Mouse (Mus musculus) megakaryocyte-erythroid progenitor cell, adult 5-6 weeks (primary cell): ENCODE measurements around the gene H3f3b. TPM values are rescaled to one million over a fixed set of nuclear protein-coding genes. Genes with fewer than 3 reads are reported as not detected.

Source experiments
- ATAC-seq: replicated peaks from 2 replicates; pipeline ENCODE4 v1.8.0; 2016; ENCODE audit warnings: mild to moderate bottlenecking, inconsistent platforms; ENCODE audit not compliant: severe bottlenecking, poor library complexity, low FRiP score, low TSS enrichment
- total RNA-seq, 2 experiments: library from RNA; stranded (forward) in 1 of 2; stranded (reverse) in 1 of 2; fragments of 200-1000, 215-1000 nt in 1 of 2; fragments of >200 nt in 1 of 2; fragmentation: Nextera tagmentation in 1 of 2; gene quantifications; 2 replicates each; pipeline ENCODE4 v1.2.3; 2014 to 2017

Gene H3f3b
- total RNA-seq (2014; fragmentation: Nextera tagmentation) (594 and 607 TPM in 2 replicates), total RNA-seq (2017) (709 and 905 TPM in 2 replicates)

DNA sequence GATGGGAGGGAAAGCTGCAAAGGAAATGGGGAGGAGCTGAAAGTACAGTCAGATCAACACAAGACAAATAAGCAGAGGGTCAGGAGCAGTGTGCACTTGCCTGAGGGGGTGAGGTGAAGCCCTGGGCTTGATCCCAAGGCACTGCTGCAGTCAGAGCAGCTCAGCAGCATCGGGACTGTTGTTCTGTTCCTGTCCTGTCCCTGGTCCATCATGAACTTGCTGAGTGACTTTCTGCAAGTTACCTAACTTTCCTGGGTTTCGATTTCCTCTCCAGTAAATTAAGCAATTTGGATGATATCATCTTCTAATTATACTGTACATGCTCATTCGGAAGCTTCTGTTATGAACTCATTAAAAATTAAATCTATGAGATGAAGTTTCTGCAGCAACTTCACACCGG is at the start of gene H3f3b:
Gene H3f3b, minus strand, starts transcription at position 207 of the 400 bp plus-strand sequence.
- ATAC-seq, result no peak

DNA sequence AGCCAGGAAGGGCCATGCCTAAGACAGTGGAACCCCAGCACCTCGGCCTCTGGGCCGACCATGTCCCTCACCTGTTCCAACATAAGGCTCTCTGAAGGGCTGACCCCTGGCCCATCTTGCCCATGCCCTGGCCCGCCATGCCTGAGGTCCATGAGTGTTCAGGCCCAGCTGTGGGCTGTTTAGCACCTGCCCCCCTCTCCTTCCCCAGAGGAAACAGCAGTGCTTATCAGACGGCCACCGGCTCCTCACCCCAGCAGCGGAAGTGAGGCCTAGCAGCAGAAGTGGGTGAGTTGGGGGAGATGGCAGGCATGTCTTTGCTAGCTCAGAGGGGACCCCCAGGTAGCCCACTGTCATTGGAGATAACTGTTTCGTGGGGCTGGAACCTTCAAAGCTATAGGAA is 49.1 kb upstream of the H3f3b start:
- ATAC-seq, result peak; percentile 41

- ATAC-seq, result no peak
Observed at GRCm38 (mm10) chr11:116076266-116076540, 48.4 kb upstream of the H3f3b start.

DNA sequence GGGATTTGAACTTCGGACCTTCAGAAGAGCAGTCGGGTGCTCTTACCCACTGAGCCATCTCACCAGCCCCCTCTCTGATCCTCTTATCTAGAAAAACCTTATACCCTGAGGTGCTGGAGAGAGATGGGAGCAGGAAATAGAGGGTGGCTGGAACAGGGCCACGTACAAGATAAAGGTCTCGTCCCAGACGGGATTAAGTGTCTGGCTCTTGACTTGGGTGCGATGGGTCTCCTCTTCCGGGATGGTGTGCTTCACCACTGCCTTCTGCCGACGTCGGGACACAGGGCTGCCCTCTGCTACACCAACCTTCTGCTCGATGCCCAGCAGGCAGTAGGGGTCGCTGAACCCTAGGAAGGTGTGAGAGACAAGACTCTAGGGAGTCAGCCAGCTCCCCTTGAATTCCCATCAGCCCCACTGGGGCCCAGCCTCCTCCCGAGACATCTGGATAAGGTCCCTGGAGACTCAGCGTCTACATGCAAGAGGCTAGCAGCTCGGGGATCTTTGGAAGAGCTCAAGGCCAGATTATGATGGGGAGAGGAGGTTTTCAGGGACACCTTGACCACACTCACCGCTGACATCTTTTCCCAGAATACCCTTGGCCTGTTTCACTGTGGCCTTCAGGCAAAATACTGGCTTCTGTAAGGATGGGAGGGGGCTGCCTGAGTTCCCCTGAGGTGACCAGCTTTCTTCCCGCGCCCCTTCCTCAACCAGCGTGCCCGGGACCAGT is 47.9 kb upstream of the H3f3b start:
- peak; percentile 40 for ATAC-seq

GRCm38 (mm10) chr11:116074436-116074991 is 46.8 kb upstream of the H3f3b start:
- ATAC-seq, result no peak

- ATAC-seq, result no peak
Observed at GRCm38 (mm10) chr11:116072608-116073007, 44.8 kb upstream of the H3f3b start.

GRCm38 (mm10) chr11:116071510-116071909 is 43.7 kb upstream of the H3f3b start:
- ATAC-seq, result 0 out of 2 replicates have a peak, but pooled peaks have one; percentile 24

GRCm38 (mm10) chr11:116065345-116065744 is 37.6 kb upstream of the H3f3b start:
- no peak for ATAC-seq

DNA sequence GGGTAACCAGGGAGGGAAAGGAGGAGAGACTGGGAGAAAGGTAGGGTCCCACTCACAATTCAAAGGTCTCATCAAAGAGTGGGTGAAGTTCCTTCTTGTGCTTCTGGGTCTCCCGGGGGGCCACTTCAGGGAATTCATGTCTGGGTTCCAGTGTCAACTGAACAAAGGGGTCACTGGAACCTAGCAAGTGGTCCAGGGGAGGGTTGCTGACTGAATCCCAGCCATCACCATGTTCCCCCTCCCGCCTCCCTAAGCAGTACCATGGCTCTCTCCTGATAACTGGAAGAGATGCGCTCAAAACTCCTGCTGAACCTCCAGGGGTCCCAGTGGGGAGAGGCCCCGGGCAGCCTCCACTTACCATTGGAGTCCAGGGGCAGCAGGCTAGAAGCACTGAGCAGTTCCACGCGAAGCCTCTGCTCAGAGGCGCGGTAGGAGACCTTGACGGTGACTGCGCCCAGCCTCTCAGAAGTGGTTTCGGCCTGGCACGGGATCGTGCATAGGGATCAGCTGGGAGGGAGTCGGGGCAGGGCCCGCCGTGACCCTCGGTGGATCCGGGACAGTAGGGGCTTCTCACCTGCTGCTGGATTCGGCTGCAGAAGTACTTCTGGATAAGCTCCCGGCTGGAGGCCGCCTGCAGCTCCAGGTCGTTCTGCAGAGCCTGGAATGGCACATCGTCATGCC is 36.6 kb upstream of the H3f3b start:
- no peak for ATAC-seq

- ATAC-seq, result no peak
Observed at GRCm38 (mm10) chr11:116063562-116063961, 35.8 kb upstream of the H3f3b start.

DNA sequence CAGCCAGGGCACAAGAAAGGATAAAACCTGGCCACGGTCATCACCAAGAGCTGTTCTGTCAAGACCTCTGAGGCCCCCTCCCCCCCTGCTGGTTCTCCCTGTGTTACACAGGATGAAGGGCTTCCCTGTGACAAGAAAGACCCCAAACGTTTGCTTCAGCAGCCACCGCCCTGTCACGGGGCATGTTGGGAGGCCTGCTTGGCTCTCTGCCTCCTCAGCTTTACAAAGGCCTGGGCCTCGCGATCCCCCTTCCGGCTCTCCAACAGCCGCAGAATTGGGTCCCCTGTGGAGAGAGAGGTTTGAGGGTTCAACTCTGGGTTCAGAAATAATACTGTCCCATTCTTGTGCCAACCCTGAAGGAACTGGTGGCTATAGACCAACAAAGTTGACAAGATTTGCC is 34.8 kb upstream of the H3f3b start:
- no peak for ATAC-seq

GRCm38 (mm10) chr11:116061641-116062415 is 34.1 kb upstream of the H3f3b start:
- no peak for ATAC-seq

DNA sequence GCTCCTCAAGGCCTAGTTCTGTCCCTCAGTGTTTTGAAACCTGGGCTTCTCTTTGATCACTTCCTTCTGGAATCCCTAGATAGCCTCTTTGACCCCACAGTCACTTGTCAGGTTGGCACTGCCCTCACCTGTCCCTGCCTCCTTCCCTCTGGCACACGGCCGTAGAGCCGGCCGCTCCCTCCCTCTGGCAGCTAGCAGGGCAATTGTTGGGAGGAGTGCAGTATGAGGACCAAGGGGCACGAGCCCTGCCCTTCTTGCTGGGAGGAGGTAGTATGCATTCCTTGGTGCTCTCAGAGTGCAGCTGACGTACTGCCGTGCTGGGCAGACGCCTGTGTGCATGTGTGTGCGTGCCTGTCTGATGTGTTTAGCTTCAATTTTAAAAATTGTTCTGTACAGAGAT is 32.8 kb upstream of the H3f3b start:
- no peak for ATAC-seq

GRCm38 (mm10) chr11:116059691-116060025 is 31.9 kb upstream of the H3f3b start:
- ATAC-seq, result no peak

- no peak for ATAC-seq
Observed at GRCm38 (mm10) chr11:116058868-116059690, 31.3 kb upstream of the H3f3b start.

GRCm38 (mm10) chr11:116058022-116058614 is 30.4 kb upstream of the H3f3b start:
- ATAC-seq, result no peak

GRCm38 (mm10) chr11:116057237-116057881 is 29.6 kb upstream of the H3f3b start:
- ATAC-seq, result peak; percentile 64

DNA sequence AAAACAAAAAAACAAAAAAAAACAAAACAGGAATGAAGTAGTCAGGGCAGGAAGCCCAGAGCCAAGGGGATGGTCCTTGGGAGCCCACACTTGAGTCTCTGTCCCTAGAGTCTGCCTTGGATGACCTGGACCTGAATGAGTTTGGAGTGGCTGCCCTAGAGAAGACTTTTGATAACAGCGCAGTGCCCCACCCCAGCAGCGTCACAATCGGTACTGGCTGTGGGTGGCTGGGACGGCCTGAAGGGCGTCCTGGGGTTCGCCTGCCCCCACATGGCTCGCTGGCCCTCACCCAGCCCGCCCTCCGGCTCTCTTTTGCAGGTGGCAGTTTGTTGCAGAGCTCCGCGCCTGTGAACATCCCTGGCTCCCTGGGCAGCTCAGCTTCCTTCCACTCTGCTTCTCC is 28.1 kb upstream of the H3f3b start:
- ATAC-seq, result peak; percentile 41
